Mouse (Mus musculus): Measurements from ENCODE around the gene Olfr775. TPM values are rescaled to one million over a fixed set of nuclear protein-coding genes. Genes with fewer than 3 reads are reported as not detected.

Olfr775 gene
- not detected in 2 replicates for polyA plus RNA-seq (2012; ENCODE audit: insufficient read depth, low replicate concordance)

- no peaks in the 10 kb centered on the region for H3K36me3 ChIP-seq (replicated peaks; ENCODE audit: low read length)
- H3K4me1 ChIP-seq, result no peaks in the 10 kb centered on the region
- H3K27me3 ChIP-seq (replicated peaks), result no peaks in the 10 kb centered on the region
- H3K9me3 ChIP-seq, result no peaks in the 10 kb centered on the region
- TF ChIP-seq FLI1 (IDR thresholded peaks at IDR 0.05; ENCODE audit: low read length), result no peak
- TF ChIP-seq GATA1 (IDR thresholded peaks at IDR 0.05; ENCODE audit: borderline replicate concordance, low read length), result no peak
- no peak within 1 kb of the TSS for H3K4me3 ChIP-seq (replicated peaks)
These were observed at the start of gene Olfr775 for GRCm38 (mm10) chr10:129248112-129248511. Olfr775 (plus strand) TSS chr10:129248412.

GRCm38 (mm10) chr10:129230737-129231136 lies 17.5 kb upstream of the Olfr775 start:
- no peak for TF ChIP-seq GATA1 (IDR thresholded peaks at IDR 0.05; ENCODE audit: borderline replicate concordance, low read length)
- no peak overlapping the region for H3K4me3 ChIP-seq (replicated peaks)
- peaks cover 30% of the 10 kb centered on the region for H3K9me3 ChIP-seq
- H3K36me3 ChIP-seq (replicated peaks; ENCODE audit: low read length), result no peaks in the 10 kb centered on the region
- H3K27me3 ChIP-seq (replicated peaks), result no peaks in the 10 kb centered on the region
- no peaks in the 10 kb centered on the region for H3K4me1 ChIP-seq

- Histone ChIP-seq H3K36me3 (replicated peaks; ENCODE audit: low read length) (no peaks in the 10 kb centered on the region), H3K4me3 (replicated peaks) (no peak within 1 kb of the TSS), H3K9me3 (peaks cover 15% of the 10 kb centered on the region; the same call in 1 of the 2 replicates), H3K4me1 (no peaks in the 10 kb centered on the region), H3K27me3 (replicated peaks) (no peaks in the 10 kb centered on the region)
- TF ChIP-seq FLI1 (IDR thresholded peaks at IDR 0.05; ENCODE audit: low read length), result no peak
- TF ChIP-seq GATA1 (IDR thresholded peaks at IDR 0.05; ENCODE audit: borderline replicate concordance, low read length), result no peak
These were observed 12.3 kb upstream of the Olfr775 start, which contains the start of gene Olfr774 for GRCm38 (mm10) chr10:129235904-129236303. Olfr774 (plus strand) TSS chr10:129236204.

GRCm38 (mm10) chr10:129258827-129259226 lies 10.6 kb downstream of the Olfr775 start, which contains the start of gene Olfr776:
Olfr776 (plus strand) TSS chr10:129259127.
- Histone ChIP-seq H3K9me3 (no peaks in the 10 kb centered on the region), H3K27me3 (replicated peaks) (no peaks in the 10 kb centered on the region), H3K36me3 (replicated peaks; ENCODE audit: low read length) (no peaks in the 10 kb centered on the region), H3K4me1 (no peaks in the 10 kb centered on the region), H3K4me3 (replicated peaks) (no peak within 1 kb of the TSS)
- no peak for TF ChIP-seq GATA1 (IDR thresholded peaks at IDR 0.05; ENCODE audit: borderline replicate concordance, low read length)

GRCm38 (mm10) chr10:129271081-129271535 lies 22.9 kb downstream of the Olfr775 start, which contains the start of gene Olfr777:
Olfr777 (minus strand) TSS chr10:129271485.
- Histone ChIP-seq H3K36me3 (replicated peaks; ENCODE audit: low read length) (no peaks in the 10 kb centered on the region), H3K27me3 (replicated peaks) (no peaks in the 10 kb centered on the region), H3K4me3 (replicated peaks) (no peak within 1 kb of the TSS), H3K4me1 (no peaks in the 10 kb centered on the region), H3K9me3 (no peaks in the 10 kb centered on the region)
- TF ChIP-seq FLI1 (IDR thresholded peaks at IDR 0.05; ENCODE audit: low read length), result no peak
- TF ChIP-seq GATA1 (IDR thresholded peaks at IDR 0.05; ENCODE audit: borderline replicate concordance, low read length), result no peak

Other genes starting within 250 kb of the Olfr775 start
- not detected in 2 replicates for gene Olfr763, start 237.6 kb upstream of the Olfr775 start, polyA plus RNA-seq (2012; ENCODE audit: insufficient read depth, low replicate concordance)
- gene Olfr764-ps1, start 208.5 kb upstream of the Olfr775 start, polyA plus RNA-seq (2012; ENCODE audit: insufficient read depth, low replicate concordance), result not detected in 2 replicates
- gene Olfr765, start 198.4 kb upstream of the Olfr775 start, polyA plus RNA-seq (2012; ENCODE audit: insufficient read depth, low replicate concordance), result not detected in 2 replicates
- gene Olfr766-ps1, start 179.4 kb upstream of the Olfr775 start, polyA plus RNA-seq (2012; ENCODE audit: insufficient read depth, low replicate concordance), result not detected in 2 replicates
- not detected in 2 replicates for gene Olfr767, start 165.5 kb upstream of the Olfr775 start, polyA plus RNA-seq (2012; ENCODE audit: insufficient read depth, low replicate concordance)
- gene Olfr768, start 149.0 kb upstream of the Olfr775 start, polyA plus RNA-seq (2012; ENCODE audit: insufficient read depth, low replicate concordance), result 2.6 TPM in 1 of 2 replicates, not detected in the other
- gene Olfr769, start 130.6 kb upstream of the Olfr775 start, polyA plus RNA-seq (2012; ENCODE audit: insufficient read depth, low replicate concordance), result not detected in 2 replicates
- not detected in 2 replicates for gene Olfr770, start 109.4 kb upstream of the Olfr775 start, polyA plus RNA-seq (2012; ENCODE audit: insufficient read depth, low replicate concordance)
- not detected in 2 replicates for gene Olfr771, start 83.7 kb upstream of the Olfr775 start, polyA plus RNA-seq (2012; ENCODE audit: insufficient read depth, low replicate concordance)
- not detected in 2 replicates for gene Olfr772, start 70.5 kb upstream of the Olfr775 start, polyA plus RNA-seq (2012; ENCODE audit: insufficient read depth, low replicate concordance)
- not detected in 2 replicates for gene Olfr773, start 61.0 kb upstream of the Olfr775 start, polyA plus RNA-seq (2012; ENCODE audit: insufficient read depth, low replicate concordance)
- gene Olfr774, start 12.2 kb upstream of the Olfr775 start, polyA plus RNA-seq (2012; ENCODE audit: insufficient read depth, low replicate concordance), result not detected in 2 replicates
- gene Olfr776, start 10.7 kb downstream of the Olfr775 start, polyA plus RNA-seq (2012; ENCODE audit: insufficient read depth, low replicate concordance), result not detected in 2 replicates
- gene Olfr777, start 23.1 kb downstream of the Olfr775 start, polyA plus RNA-seq (2012; ENCODE audit: insufficient read depth, low replicate concordance), result not detected in 2 replicates
- not detected in 2 replicates for gene Olfr780, start 69.7 kb downstream of the Olfr775 start, polyA plus RNA-seq (2012; ENCODE audit: insufficient read depth, low replicate concordance)
- not detected in 2 replicates for gene Olfr781, start 80.4 kb downstream of the Olfr775 start, polyA plus RNA-seq (2012; ENCODE audit: insufficient read depth, low replicate concordance)
- not detected in 2 replicates for gene Olfr782, start 100.4 kb downstream of the Olfr775 start, polyA plus RNA-seq (2012; ENCODE audit: insufficient read depth, low replicate concordance)
- not detected in 2 replicates for gene Olfr784, start 135.7 kb downstream of the Olfr775 start, polyA plus RNA-seq (2012; ENCODE audit: insufficient read depth, low replicate concordance)
- gene Olfr785, start 157.0 kb downstream of the Olfr775 start, polyA plus RNA-seq (2012; ENCODE audit: insufficient read depth, low replicate concordance), result not detected in 2 replicates
- gene Olfr786, start 178.9 kb downstream of the Olfr775 start, polyA plus RNA-seq (2012; ENCODE audit: insufficient read depth, low replicate concordance), result not detected in 2 replicates
- 2.0 TPM in 1 of 2 replicates, not detected in the other for gene Olfr787, start 213.4 kb downstream of the Olfr775 start, polyA plus RNA-seq (2012; ENCODE audit: insufficient read depth, low replicate concordance)
- not detected in 2 replicates for gene Olfr788, start 222.6 kb downstream of the Olfr775 start, polyA plus RNA-seq (2012; ENCODE audit: insufficient read depth, low replicate concordance)
- not detected in 2 replicates for gene Olfr789, start 236.3 kb downstream of the Olfr775 start, polyA plus RNA-seq (2012; ENCODE audit: insufficient read depth, low replicate concordance)